Mouse (Mus musculus) frontal cortex, postnatal 14 days (tissue): Measurements from ENCODE around the gene Grk4.
"Not testable (repeated sequence)": the region's sequence is repeated elsewhere in the genome, so short reads cannot be mapped to it uniquely, and the experiment has no call there.

Source experiments
- DNase-seq, 2 experiments: peaks; one replicate each; pipeline ENCODE4 v3.0.0; 2022; ENCODE audit warnings: low spot score in 2 of 2

Gene Grk4

GRCm38 (mm10) chr5:34708436-34708835, 48.3 kb downstream of the Grk4 start:
- DNase-seq: no peak

GRCm38 (mm10) chr5:34714371-34714770, 54.2 kb downstream of the Grk4 start:
- not testable (repeated sequence) for DNase-seq

GRCm38 (mm10) chr5:34714816-34715215, 54.6 kb downstream of the Grk4 start:
- DNase-seq: no peak

GRCm38 (mm10) chr5:34729141-34729540, 69.0 kb downstream of the Grk4 start:
- no peak for DNase-seq

- DNase-seq: no peak
Observed at GRCm38 (mm10) chr5:34730255-34730654, 70.1 kb downstream of the Grk4 start.

GRCm38 (mm10) chr5:34751477-34751876, 91.3 kb downstream of the Grk4 start:
- DNase-seq: no peak

GRCm38 (mm10) chr5:34758762-34759161, 98.6 kb downstream of the Grk4 start:
- DNase-seq: no peak

- DNase-seq: peak in 1 of 2 experiments; percentile 20
Observed at GRCm38 (mm10) chr5:34760850-34761508, 100.8 kb downstream of the Grk4 start.

GRCm38 (mm10) chr5:34761509-34761908, 101.3 kb downstream of the Grk4 start, which contains the start of gene Htt:
Gene Htt (plus strand): TSS chr5:34761740.
- DNase-seq: peak; percentile 96 to 98

GRCm38 (mm10) chr5:34761934-34762611, 101.9 kb downstream of the Grk4 start:
- DNase-seq: peak; percentile 41 to 44

GRCm38 (mm10) chr5:34771818-34772217, 111.6 kb downstream of the Grk4 start:
- DNase-seq: no peak

GRCm38 (mm10) chr5:34772696-34773245, 112.6 kb downstream of the Grk4 start:
- DNase-seq: no peak

GRCm38 (mm10) chr5:34773392-34773791, 113.2 kb downstream of the Grk4 start:
- no peak for DNase-seq

- no peak for DNase-seq
Observed at GRCm38 (mm10) chr5:34785027-34785426, 124.8 kb downstream of the Grk4 start.

GRCm38 (mm10) chr5:34791141-34791540, 131.0 kb downstream of the Grk4 start:
- no peak for DNase-seq

- DNase-seq: no peak
Observed at GRCm38 (mm10) chr5:34800292-34800953, 140.2 kb downstream of the Grk4 start.
